Mouse (Mus musculus) stomach, embryonic 14.5 days (tissue): ENCODE results near the gene Elk3. TPM values are rescaled to one million over a fixed set of nuclear protein-coding genes. Genes with fewer than 3 reads are reported as not detected.
A peak's percentile ranks its signal among the peaks of the same experiment; 100 is the strongest.

Source experiments
- ATAC-seq: fragments of 200-750 bp; cut with Nextera tagmentation; 2 replicates; pipeline ENCODE4 v1.8.0; 2017; ENCODE audit warnings: low read depth, moderate TSS enrichment; ENCODE audit not compliant: insufficient number of reproducible peaks, insufficient read depth, low FRiP score
- H3K27ac ChIP-seq: fragments of 300-500 bp; sonication (generic); 2 replicates; pipeline ENCODE4 v1.5.1; 2014; ENCODE audit warnings: mild to moderate bottlenecking, low read length, moderate library complexity, mixed read lengths
- H3K27me3 ChIP-seq: fragments of 300-500 bp; sonication (generic); 2 replicates; pipeline ENCODE4 v1.6.1; 2014; ENCODE audit warnings: low read length, control low read depth, mixed read lengths; ENCODE audit not compliant: control insufficient read depth, insufficient read depth
- H3K36me3 ChIP-seq: fragments of 300-500 bp; sonication (generic); 2 replicates; pipeline ENCODE4 v1.6.1; 2014; ENCODE audit warnings: mild to moderate bottlenecking, control low read depth, low read length, moderate library complexity, mixed read lengths; ENCODE audit not compliant: control insufficient read depth, insufficient read depth
- H3K4me1 ChIP-seq: fragments of 300-500 bp; sonication (generic); 2 replicates; pipeline ENCODE4 v1.6.1; 2014; ENCODE audit warnings: low read length, control low read depth, mixed read lengths; ENCODE audit not compliant: control insufficient read depth, insufficient read depth
- H3K4me2 ChIP-seq: fragments of 300-500 bp; sonication (generic); replicated peaks from 2 replicates; pipeline ENCODE4 v1.6.1; 2014; ENCODE audit warnings: low read depth, low read length, control low read depth
- H3K4me3 ChIP-seq: fragments of 300-500 bp; sonication (generic); 2 replicates; pipeline ENCODE4 v1.5.1; 2014; ENCODE audit warnings: low read depth, low read length, control low read depth
- H3K9ac ChIP-seq: fragments of 300-500 bp; sonication (generic); replicated peaks from 2 replicates; pipeline ENCODE4 v1.6.1; 2014; ENCODE audit warnings: low read depth, mild to moderate bottlenecking, control low read depth, low read length, moderate library complexity, mixed read lengths
- H3K9me3 ChIP-seq: fragments of 300-500 bp; sonication (generic); 2 replicates; pipeline ENCODE4 v1.6.1; 2016; ENCODE audit warnings: low read depth, low read length, control low read depth; ENCODE audit not compliant: control insufficient read depth
- WGBS: fragments of 180-500 bp; shearing (Covaris S2); extraction: QIAGEN DNeasy Blood & Tissue Kit; methylation state at CpG from one replicate; pipeline ENCODE4 v1.1.7; 2014; 5-methylcytosine and 5-hydroxymethylcytosine counted together
- polyA plus RNA-seq: library from polyadenylated mRNA; unstranded; fragments of >200 nt; fragmentation: Nextera tagmentation; extraction: Ambion mirVana; gene quantifications from 2 replicates; pipeline ENCODE4 v1.2.1, GENCODE M21; 2014

The Elk3 gene
- polyA plus RNA-seq, 1 experiment from 2014 or later: 36.6 TPM

GRCm38 (mm10) chr10:93246185-93246920, 64.6 kb downstream of the Elk3 start:
- WGBS: 90% methylated on average over 7 of the region's 7 CpGs
- ATAC-seq: peak; percentile 34; the same call in 1 of the 2 replicates
- H3K27me3 ChIP-seq: no peaks in the 10 kb centered on the region
- H3K4me3 ChIP-seq: no peak overlapping the region
- H3K4me2 ChIP-seq: no peak overlapping the region
- peaks cover 14% of the 10 kb centered on the region for H3K4me1 ChIP-seq
- H3K36me3 ChIP-seq: peaks cover 19% of the 10 kb centered on the region
- H3K27ac ChIP-seq: no peak overlapping the region
- no peak overlapping the region for H3K9ac ChIP-seq
- H3K9me3 ChIP-seq: no peaks in the 10 kb centered on the region

GRCm38 (mm10) chr10:93244209-93244705, 66.7 kb downstream of the Elk3 start:
- no peak overlapping the region for H3K27ac ChIP-seq
- no peak overlapping the region for H3K9ac ChIP-seq
- H3K9me3 ChIP-seq: no peaks in the 10 kb centered on the region
- ATAC-seq: no peak
- peaks cover 12% of the 10 kb centered on the region for H3K4me1 ChIP-seq
- 89% methylated on average over 10 of the region's 10 CpGs for WGBS
- no peaks in the 10 kb centered on the region for H3K27me3 ChIP-seq
- H3K4me2 ChIP-seq: no peak overlapping the region
- H3K4me3 ChIP-seq: no peak overlapping the region
- peaks cover 24% of the 10 kb centered on the region for H3K36me3 ChIP-seq

GRCm38 (mm10) chr10:93242861-93243260, 68.1 kb downstream of the Elk3 start:
- H3K36me3 ChIP-seq: peaks cover 30% of the 10 kb centered on the region
- H3K4me3 ChIP-seq: no peak overlapping the region
- WGBS: 15% methylated on average over 5 of the region's 5 CpGs
- peaks cover 10% of the 10 kb centered on the region for H3K4me1 ChIP-seq
- no peaks in the 10 kb centered on the region for H3K9me3 ChIP-seq
- no peak overlapping the region for H3K4me2 ChIP-seq
- no peak for ATAC-seq
- no peak overlapping the region for H3K9ac ChIP-seq
- no peaks in the 10 kb centered on the region for H3K27me3 ChIP-seq
- H3K27ac ChIP-seq: no peak overlapping the region

GRCm38 (mm10) chr10:93242208-93242607, 68.7 kb downstream of the Elk3 start:
- Histone ChIP-seq H3K36me3 (peaks cover 31% of the 10 kb centered on the region), H3K27me3 (no peaks in the 10 kb centered on the region), H3K4me2 (no peak overlapping the region), H3K9me3 (no peaks in the 10 kb centered on the region), H3K27ac (no peak overlapping the region), H3K4me3 (no peak overlapping the region), H3K9ac (no peak overlapping the region), H3K4me1 (peaks cover 4% of the 10 kb centered on the region; the same call in 1 of the 2 replicates)
- WGBS: 8% methylated on average over 3 of the region's 3 CpGs
- ATAC-seq: no peak

- H3K36me3 ChIP-seq: peaks cover 50% of the 10 kb centered on the region
- WGBS: 66% methylated on average over 9 of the region's 9 CpGs
- H3K9me3 ChIP-seq: no peaks in the 10 kb centered on the region
Measured at GRCm38 (mm10) chr10:93239201-93239806, 71.6 kb downstream of the Elk3 start.

GRCm38 (mm10) chr10:93234692-93235091, 76.2 kb downstream of the Elk3 start:
- no peak overlapping the region for H3K4me2 ChIP-seq
- no peaks in the 10 kb centered on the region for H3K4me1 ChIP-seq
- peaks cover 54% of the 10 kb centered on the region for H3K36me3 ChIP-seq
- no peak overlapping the region for H3K27ac ChIP-seq
- 94% methylated on average over 9 of the region's 9 CpGs for WGBS
- no peak overlapping the region for H3K4me3 ChIP-seq
- no peak overlapping the region for H3K9ac ChIP-seq
- no peaks in the 10 kb centered on the region for H3K27me3 ChIP-seq
- no peak for ATAC-seq
- no peaks in the 10 kb centered on the region for H3K9me3 ChIP-seq

More at GRCm38 (mm10) chr10:93239201-93239806, 71.6 kb downstream of the Elk3 start:
- Histone ChIP-seq H3K4me2 (no peak overlapping the region), H3K27me3 (no peaks in the 10 kb centered on the region), H3K4me1 (0 out of 2 replicates have a peak, but pooled peaks cover 4% of the 10 kb centered on the region), H3K4me3 (no peak overlapping the region), H3K27ac (no peak overlapping the region), H3K9ac (no peak overlapping the region)
- no peak for ATAC-seq

GRCm38 (mm10) chr10:93233665-93234194, 77.2 kb downstream of the Elk3 start:
- H3K4me1 ChIP-seq: no peaks in the 10 kb centered on the region
- no peak overlapping the region for H3K4me3 ChIP-seq
- peaks cover 48% of the 10 kb centered on the region for H3K36me3 ChIP-seq
- ATAC-seq: no peak
- H3K9ac ChIP-seq: no peak overlapping the region
- H3K27me3 ChIP-seq: no peaks in the 10 kb centered on the region
- H3K4me2 ChIP-seq: no peak overlapping the region
- H3K9me3 ChIP-seq: no peaks in the 10 kb centered on the region
- 85% methylated on average over 6 of the region's 6 CpGs for WGBS
- no peak overlapping the region for H3K27ac ChIP-seq

GRCm38 (mm10) chr10:93231893-93232292, 79.0 kb downstream of the Elk3 start:
- H3K27ac ChIP-seq: no peak overlapping the region
- no peaks in the 10 kb centered on the region for H3K4me1 ChIP-seq
- H3K9me3 ChIP-seq: no peaks in the 10 kb centered on the region
- no peak overlapping the region for H3K4me2 ChIP-seq
- no peak overlapping the region for H3K9ac ChIP-seq
- 90% methylated on average over 5 of the region's 5 CpGs for WGBS
- H3K27me3 ChIP-seq: no peaks in the 10 kb centered on the region
- H3K36me3 ChIP-seq: peaks cover 33% of the 10 kb centered on the region
- ATAC-seq: no peak
- no peak overlapping the region for H3K4me3 ChIP-seq
